Mouse (Mus musculus): ENCODE results near the gene Bach2.
A peak's percentile ranks its signal among the peaks of the same experiment; 100 is the strongest.

Bach2 gene

GRCm38 (mm10) chr4:32249748-32250332 is 11.2 kb downstream of the Bach2 start:
- no peak for DNase-seq (ENCODE audit: extremely low spot score, low read depth, low spot score)

- no peak for DNase-seq (ENCODE audit: extremely low spot score, low read depth, low spot score)
These were observed 11.9 kb downstream of the Bach2 start for GRCm38 (mm10) chr4:32250333-32251004.

GRCm38 (mm10) chr4:32251005-32251365 is 12.4 kb downstream of the Bach2 start:
- DNase-seq (ENCODE audit: extremely low spot score, low read depth, low spot score), result no peak

GRCm38 (mm10) chr4:32251946-32252672 is 13.5 kb downstream of the Bach2 start:
- no peak for DNase-seq (ENCODE audit: extremely low spot score, low read depth, low spot score)

- no peak for DNase-seq (ENCODE audit: extremely low spot score, low read depth, low spot score)
These were observed 19.1 kb downstream of the Bach2 start for GRCm38 (mm10) chr4:32257686-32258085.

- DNase-seq (ENCODE audit: extremely low spot score, low read depth, low spot score), result no peak
These were observed 19.5 kb downstream of the Bach2 start for GRCm38 (mm10) chr4:32258093-32258492.

GRCm38 (mm10) chr4:32258596-32258995 is 20.0 kb downstream of the Bach2 start:
- DNase-seq (ENCODE audit: extremely low spot score, low read depth, low spot score), result no peak

- DNase-seq (ENCODE audit: extremely low spot score, low read depth, low spot score), result no peak
These were observed 22.3 kb downstream of the Bach2 start for GRCm38 (mm10) chr4:32260909-32261308.

- no peak for DNase-seq (ENCODE audit: extremely low spot score, low read depth, low spot score)
These were observed 24.5 kb downstream of the Bach2 start for GRCm38 (mm10) chr4:32262825-32263684.

- DNase-seq (ENCODE audit: extremely low spot score, low read depth, low spot score), result no peak
These were observed 25.1 kb downstream of the Bach2 start for GRCm38 (mm10) chr4:32263685-32264038.

GRCm38 (mm10) chr4:32264892-32265291 is 26.3 kb downstream of the Bach2 start:
- no peak for DNase-seq (ENCODE audit: extremely low spot score, low read depth, low spot score)

GRCm38 (mm10) chr4:32266731-32267130 is 28.1 kb downstream of the Bach2 start:
- DNase-seq (ENCODE audit: extremely low spot score, low read depth, low spot score), result peak; percentile 66

GRCm38 (mm10) chr4:32268042-32268441 is 29.4 kb downstream of the Bach2 start:
- no peak for DNase-seq (ENCODE audit: extremely low spot score, low read depth, low spot score)

- no peak for DNase-seq (ENCODE audit: extremely low spot score, low read depth, low spot score)
These were observed 33.8 kb downstream of the Bach2 start for GRCm38 (mm10) chr4:32272398-32272797.

GRCm38 (mm10) chr4:32274776-32275294 is 36.2 kb downstream of the Bach2 start:
- DNase-seq (ENCODE audit: extremely low spot score, low read depth, low spot score), result no peak

- DNase-seq (ENCODE audit: extremely low spot score, low read depth, low spot score), result no peak
These were observed 41.2 kb downstream of the Bach2 start for GRCm38 (mm10) chr4:32279842-32280241.

GRCm38 (mm10) chr4:32280401-32280800 is 41.8 kb downstream of the Bach2 start:
- no peak for DNase-seq (ENCODE audit: extremely low spot score, low read depth, low spot score)

GRCm38 (mm10) chr4:32281306-32281705 is 42.7 kb downstream of the Bach2 start:
- no peak for DNase-seq (ENCODE audit: extremely low spot score, low read depth, low spot score)

- no peak for DNase-seq (ENCODE audit: extremely low spot score, low read depth, low spot score)
These were observed 47.8 kb downstream of the Bach2 start for GRCm38 (mm10) chr4:32286405-32286804.

GRCm38 (mm10) chr4:32288036-32288860 is 49.6 kb downstream of the Bach2 start:
- no peak for DNase-seq (ENCODE audit: extremely low spot score, low read depth, low spot score)

All from hindlimb bud, embryonic 11.5 days (tissue).